Mouse (Mus musculus) natural killer cell, adult 2 months (primary cell): ENCODE results near the gene Pon1.
"Not testable (repeated sequence)": the region's sequence is repeated elsewhere in the genome, so short reads cannot be mapped to it uniquely, and the experiment has no call there.

Experiments used
- DNase-seq, 2 experiments: peaks; one replicate each; pipeline ENCODE4 v3.0.0; 2022; ENCODE audit warnings: low spot score in 2 of 2

Pon1 gene

GRCm38 (mm10) chr6:5193693-5194092, at the start of gene Pon1:
Gene Pon1, minus strand, starts transcription at chr6:5193946.
- DNase-seq, result no peak

- DNase-seq, result no peak
Observed at GRCm38 (mm10) chr6:5238799-5239198, 45.1 kb upstream of the Pon1 start.

GRCm38 (mm10) chr6:5237510-5237909, 43.8 kb upstream of the Pon1 start:
- DNase-seq, result no peak

GRCm38 (mm10) chr6:5236843-5237371, 43.2 kb upstream of the Pon1 start:
- DNase-seq, result no peak

- DNase-seq, result no peak
Observed at GRCm38 (mm10) chr6:5234563-5234962, 40.8 kb upstream of the Pon1 start.

DNA sequence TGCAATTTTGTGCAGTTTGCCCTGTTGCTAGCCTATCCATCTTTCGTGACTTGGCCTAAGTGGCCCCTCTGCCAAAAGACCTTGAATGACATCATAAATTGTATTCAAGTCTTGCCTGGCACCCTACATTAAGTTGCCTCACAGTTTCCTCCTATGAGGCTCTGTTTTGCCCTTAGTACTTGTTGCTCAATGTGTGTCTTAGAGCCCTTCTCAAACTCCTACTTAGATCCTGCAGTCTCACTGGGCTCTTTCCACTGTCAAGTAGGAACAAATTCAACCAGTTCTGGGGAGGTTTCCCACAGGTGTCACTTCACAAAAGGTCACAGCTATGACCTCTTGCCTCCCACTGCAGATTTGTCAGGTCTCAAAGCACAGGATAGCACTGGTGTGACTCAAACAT, 40.1 kb upstream of the Pon1 start:
- DNase-seq, result no peak

DNA sequence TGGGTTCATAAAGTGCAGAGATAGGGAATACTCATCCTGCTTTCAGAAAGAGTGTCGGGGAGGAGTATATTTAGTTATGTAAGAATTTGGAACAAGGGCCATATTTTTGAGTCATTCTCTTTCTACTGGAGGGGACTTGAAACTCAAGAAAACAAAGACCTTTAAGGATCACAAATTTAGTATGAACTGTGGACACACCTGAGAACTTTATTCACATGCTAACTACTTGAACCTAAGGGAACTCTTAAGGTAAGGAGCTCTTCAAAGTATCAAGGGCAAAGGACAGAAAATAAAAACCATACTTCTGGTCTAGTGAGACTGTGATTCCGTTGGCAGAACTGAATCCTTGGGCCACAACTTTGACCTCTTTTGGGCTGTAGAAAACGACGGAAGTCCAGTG, 38.3 kb upstream of the Pon1 start:
- no peak for DNase-seq

DNA sequence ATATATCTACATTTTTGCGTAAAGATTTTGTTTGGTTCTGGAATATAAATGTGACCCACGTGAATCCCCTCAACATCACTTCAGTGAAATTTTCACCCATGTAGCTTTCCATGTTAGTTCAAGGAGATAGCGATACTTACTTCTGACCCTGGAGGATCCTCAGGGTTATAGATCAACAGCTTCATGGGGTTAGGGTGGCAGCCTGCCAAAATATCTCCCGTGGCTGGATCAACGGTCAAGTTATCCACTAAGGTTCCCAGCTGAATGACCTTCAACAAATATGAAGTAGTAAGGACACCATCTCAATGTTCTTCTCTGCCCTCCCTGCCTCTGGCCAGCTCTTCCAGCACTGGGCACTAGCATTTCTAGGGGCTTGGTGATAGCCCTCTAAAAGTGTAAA, 36.5 kb upstream of the Pon1 start:
- no peak for DNase-seq

DNA sequence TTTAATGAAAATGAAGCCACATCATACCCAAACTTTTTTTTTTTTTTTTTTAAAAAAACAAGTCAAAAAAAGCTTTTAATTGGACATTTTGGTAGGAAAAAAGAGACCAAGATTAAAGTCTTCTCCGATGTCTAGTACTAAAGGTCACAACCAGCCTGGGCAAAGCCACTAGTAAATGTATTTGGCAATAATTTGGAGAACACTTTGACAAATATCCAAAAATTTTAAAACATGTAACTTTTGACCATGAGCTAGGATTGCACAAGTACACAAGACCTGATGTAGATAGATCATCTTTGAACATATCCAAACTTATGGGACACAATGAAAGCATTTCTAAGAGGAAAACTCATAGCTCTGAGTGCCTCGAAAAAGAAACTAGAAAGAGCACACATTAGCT, 29.8 kb upstream of the Pon1 start:
- not testable (repeated sequence) for DNase-seq

DNA sequence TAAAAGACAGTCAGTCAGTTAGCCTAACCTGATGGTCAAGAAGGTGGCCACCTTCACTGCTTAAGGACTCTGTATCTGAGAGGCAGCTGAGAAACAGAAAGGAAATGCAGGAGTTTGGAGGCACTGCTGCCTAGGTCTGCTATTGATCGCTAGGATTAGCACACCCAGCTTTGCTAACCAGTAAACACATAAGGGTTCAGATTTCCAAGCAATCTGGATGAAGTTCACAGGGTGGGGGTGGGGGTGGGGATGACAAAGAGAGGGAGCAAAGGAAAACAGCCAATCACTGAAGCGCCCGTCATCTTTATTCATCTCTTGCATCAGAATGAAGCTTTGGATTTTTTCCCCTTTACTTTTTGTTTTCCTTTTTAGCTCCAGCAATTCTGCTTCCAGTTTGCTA, 28.3 kb upstream of the Pon1 start:
- no peak for DNase-seq

DNA sequence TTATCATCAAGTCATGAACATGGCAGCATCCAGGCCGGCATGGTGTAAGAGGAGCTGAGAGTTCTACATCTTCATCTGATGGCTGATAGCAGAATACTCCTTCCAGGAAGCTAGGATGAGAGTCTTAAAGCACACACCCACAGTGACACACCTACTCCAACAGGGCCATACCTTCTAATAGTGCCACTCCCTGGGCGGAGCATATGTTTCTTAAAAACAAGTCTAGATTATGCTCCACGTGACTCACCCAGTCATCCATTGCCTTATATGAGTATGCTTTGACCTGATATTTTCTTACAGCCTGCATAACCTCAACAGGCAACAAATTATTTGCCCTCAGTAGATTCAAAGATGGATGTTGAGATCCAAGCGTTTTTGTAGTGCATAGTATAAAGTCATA, 24.4 kb upstream of the Pon1 start:
- no peak for DNase-seq

- DNase-seq, result no peak
Observed at GRCm38 (mm10) chr6:5207817-5208216, 14.1 kb upstream of the Pon1 start.

DNA sequence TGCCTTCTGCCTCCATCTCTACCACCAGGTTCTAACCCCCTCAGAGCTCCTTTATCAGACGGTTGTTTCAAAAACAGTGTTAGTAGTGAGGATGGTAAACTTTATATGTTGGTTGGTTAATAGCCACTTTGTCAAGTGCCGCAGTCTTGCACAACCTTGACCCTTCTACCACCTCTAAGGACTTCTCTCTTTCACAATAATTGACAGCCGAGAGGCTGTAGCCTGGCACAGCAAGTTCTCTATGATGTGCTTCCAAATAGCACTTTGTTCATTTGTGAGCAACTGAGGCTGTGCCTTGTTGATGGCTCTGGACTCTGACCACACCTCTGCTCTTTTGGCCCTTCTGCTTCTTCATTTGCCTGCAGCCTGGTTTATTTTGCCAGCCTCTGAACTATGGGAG, 6.2 kb upstream of the Pon1 start:
- no peak for DNase-seq

- DNase-seq, result no peak
Observed at GRCm38 (mm10) chr6:5199376-5199905, 5.7 kb upstream of the Pon1 start.

DNA sequence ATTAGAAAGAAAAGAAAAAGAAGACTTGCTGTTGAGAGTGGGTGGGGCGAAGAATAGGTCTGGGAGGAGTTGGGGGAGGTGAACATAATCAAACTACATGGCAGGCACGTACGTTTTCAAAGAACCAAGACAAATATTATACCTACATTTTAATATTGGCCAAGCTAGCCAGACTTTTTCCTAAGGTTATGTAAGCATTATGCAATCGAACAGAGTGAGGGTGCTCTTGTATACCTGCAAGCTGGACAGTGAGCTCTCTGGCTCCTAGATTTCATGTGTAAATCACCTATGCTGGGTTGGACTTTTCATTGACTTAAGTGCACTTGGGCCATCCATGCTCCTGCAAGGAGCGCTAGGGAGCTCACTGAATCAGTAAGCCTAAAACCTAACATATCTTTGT, 4.8 kb upstream of the Pon1 start:
- no peak for DNase-seq

- DNase-seq, result no peak
Observed at GRCm38 (mm10) chr6:5190761-5191160, 3.0 kb downstream of the Pon1 start.

- no peak for DNase-seq
Observed at GRCm38 (mm10) chr6:5189507-5189906, 4.2 kb downstream of the Pon1 start.

GRCm38 (mm10) chr6:5188938-5189337, 4.8 kb downstream of the Pon1 start:
- DNase-seq, result no peak

- no peak for DNase-seq
Observed at GRCm38 (mm10) chr6:5188036-5188435, 5.7 kb downstream of the Pon1 start.

DNA sequence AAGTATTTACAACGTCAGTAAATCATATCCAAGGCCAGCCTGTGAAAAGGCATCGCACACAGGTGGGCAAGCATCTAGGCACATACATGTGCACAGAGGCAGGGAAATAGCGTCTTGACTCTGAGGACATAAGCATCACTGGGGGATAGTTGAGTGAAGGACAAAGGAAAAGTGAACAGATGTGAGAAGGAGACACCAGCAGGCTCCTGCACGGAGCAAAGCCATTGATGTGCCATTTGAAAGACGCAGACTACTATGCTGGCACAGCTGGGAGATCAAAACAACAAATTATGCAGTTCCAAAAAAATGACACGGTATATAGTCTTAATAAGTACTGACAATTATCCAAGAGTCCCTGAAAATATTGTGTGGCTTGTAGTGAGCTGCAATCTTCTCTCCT, 6.2 kb downstream of the Pon1 start:
- no peak for DNase-seq

DNA sequence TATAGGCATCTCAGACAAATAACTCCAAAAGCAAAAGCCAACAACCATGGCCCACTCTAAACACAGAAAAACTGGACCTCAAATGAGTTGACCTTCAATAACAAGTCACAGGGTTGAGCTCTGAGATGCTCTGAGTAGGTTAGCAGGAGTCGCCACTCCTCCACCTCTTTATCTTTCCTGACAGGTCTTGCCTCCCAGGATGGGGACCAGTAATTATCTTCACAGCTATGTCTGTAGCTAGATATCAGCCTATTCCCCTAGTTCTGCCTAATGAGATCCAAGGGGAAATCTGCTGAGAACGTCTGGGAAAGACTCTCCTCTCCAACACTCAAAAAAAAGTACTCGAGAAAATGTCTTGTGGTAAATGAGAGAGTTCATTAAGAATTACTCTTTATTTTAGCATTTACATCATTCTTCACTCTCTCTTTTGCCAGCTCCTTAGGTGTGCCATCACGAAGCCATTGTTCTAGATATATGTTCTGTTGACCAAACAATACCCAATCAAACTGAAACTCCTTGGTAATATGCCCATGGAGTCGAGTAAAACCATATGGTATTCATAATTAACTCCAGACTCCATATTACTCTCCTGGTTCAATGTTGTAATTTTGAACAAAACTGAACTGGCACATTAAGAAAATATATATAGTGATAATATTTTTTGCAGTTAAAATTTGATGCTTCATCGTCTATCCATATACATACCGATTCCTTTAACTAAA, 7.4 kb downstream of the Pon1 start:
- DNase-seq, result no peak

GRCm38 (mm10) chr6:5180645-5181044, 13.1 kb downstream of the Pon1 start:
- no peak for DNase-seq

- DNase-seq, result no peak
Observed at GRCm38 (mm10) chr6:5179189-5179588, 14.6 kb downstream of the Pon1 start.
